Mouse (Mus musculus) spleen, postnatal 36 days (tissue): Measurements from ENCODE around the gene Slc16a10.
A peak's percentile ranks its signal among the peaks of the same experiment; 100 is the strongest.
"Not testable (repeated sequence)": the region's sequence is repeated elsewhere in the genome, so short reads cannot be mapped to it uniquely, and the experiment has no call there.

Experiments
- DNase-seq, 2 experiments: peaks; one replicate each; pipeline ENCODE4 v3.0.0; 2022; ENCODE audit warnings: low spot score in 2 of 2, mixed read lengths in 1 of 2

The Slc16a10 gene

DNA sequence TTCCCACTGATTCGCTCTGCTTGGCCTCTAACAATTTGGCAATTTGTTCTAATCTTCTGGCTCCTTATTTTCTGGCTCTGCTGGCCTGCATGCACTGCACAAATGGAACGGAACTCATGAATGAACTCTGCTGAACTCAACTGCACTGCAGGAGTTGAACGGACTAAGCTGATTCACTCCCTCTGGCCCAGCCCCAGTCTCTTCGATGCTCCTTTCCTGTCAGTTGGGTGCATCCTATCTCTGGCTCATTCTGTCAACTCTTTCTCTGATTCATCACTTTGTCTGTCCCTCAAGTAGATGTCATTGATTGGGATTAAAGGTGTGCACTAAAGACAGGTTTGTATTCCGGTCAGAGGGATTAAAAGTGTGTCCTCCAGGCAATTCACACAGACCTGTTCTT is 115.5 kb downstream of the Slc16a10 start:
- DNase-seq: no peak

DNA sequence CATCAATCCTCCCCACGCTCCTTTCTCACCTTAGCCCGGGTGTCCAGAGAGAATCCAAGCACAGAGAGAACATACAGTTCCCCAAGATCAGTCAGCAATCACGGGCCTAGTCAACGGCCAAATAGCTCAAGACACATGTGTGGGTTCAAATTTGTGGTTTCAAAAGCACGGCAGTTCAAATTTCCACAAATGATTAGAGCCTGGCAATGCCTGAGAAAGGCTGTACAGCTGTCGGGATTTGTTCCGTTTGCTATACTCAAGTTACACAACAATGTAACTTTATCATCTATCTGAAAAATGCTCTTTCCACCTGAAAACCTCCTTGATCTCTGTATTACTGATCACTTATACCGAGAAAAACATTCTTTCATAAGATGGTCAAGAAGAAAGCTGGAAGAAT is 116.5 kb downstream of the Slc16a10 start:
- DNase-seq: no peak

DNA sequence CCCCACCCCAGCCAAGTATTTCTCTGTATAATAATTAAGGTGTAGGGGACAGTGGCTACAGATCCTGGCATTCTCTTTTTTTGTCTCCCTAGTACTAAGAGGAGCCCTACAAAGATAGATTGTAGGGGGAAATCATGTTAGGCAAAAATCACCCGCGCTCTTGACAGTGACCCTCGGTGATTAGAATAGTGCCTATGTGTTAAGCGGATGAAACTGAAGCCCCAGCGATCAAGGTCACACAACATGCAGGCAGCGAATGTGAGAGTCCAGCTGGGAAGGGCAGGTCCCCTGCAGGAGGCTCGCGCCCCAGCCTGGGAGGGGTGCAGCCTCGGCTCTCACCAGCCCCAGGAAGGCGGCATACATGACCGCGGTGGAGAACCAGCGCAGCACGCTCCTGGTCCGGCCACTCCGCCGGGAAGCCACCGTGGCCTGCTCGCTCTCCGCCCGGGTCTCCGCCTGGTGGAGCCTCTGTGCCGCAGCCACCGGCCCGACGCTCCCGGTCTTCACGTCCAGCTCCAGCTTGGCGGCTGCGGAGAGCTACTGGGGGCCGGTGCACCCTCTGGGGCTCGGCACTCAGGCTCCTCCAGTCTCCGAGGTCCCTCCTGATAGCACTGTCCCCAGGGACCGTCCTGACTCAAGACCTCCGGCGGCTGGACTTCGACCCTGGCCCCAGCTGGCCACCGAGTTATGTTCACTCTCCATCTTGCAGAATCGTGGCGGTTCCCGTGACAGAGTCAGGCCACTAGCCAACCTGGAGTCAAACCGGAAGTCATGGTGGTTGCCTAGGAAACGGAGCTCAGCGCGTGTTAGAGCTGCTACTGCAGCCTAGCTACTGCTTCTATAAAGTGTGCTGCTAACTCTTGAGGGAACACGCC is 117.3 kb downstream of the Slc16a10 start, which contains the start of gene Mfsd4b1:
Gene Mfsd4b1, minus strand, starts transcription at position 715 of the 875 bp plus-strand sequence.
- DNase-seq: peak; percentile 60 to 65

DNA sequence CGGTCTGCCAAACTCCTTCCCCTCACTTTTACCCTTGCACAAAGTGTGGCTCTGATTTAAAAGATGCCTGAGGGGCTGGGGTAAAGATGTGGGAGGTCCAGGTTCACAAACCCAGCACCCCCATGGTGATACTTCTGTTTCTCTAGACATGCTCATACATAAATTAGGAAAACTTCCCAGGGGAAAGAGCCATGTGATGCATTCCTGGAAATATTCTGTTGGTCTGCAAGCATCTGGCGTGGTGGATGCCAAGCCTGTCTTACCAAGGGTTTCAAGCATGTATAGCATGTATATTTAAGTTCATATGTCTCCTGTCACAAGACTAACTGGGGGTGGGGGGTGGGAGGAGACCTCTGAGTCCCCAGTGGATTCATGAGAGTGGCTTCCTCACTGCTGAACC is 121.7 kb downstream of the Slc16a10 start:
- DNase-seq: no peak

DNA sequence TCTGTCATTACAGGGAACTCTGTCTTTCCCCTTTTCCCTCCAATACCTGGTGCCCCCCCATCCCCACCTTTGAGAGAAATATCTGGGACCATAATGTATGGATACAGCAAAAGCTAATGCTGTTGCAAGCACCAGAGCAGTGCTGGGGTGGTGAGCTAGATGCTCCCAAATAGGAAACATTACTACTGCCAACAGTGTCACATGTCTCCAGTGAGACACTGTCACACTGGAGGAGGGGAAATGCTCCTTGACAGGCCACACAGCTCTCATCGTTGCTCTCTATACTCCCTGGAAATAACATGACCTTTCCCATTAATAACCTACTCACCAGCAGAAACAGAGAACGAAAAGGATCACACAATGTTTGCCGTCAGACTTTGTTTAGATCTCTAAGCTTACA is 122.6 kb downstream of the Slc16a10 start:
- DNase-seq: no peak

DNA sequence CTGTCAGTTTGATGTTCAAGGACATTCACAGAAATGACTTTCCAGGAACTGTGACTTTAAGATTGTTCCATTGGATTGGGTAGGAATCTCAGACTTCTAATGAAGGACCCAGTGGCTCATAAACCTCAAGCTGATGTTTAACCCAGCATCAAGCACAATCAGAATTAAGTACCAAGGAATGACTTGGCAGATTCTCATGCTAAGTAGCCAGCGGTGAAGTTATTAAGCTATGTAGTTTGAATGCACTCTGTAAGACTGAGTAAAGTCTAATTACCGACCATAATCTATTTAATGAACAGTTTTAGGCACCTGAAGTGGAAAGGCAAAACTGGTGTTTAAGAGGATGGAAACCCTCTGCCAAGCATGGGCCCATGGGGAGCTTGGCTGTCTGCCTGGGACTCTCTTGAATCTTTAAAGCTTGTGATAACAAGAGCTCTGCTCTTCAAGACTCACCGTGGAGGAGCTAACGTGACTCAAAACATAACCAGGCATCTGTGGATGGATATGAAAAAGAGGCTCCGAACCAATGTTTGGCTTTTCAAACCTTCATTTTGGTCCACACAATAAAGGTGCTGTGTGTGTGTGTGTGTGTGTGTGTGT is 123.7 kb downstream of the Slc16a10 start:
- DNase-seq: no peak

DNA sequence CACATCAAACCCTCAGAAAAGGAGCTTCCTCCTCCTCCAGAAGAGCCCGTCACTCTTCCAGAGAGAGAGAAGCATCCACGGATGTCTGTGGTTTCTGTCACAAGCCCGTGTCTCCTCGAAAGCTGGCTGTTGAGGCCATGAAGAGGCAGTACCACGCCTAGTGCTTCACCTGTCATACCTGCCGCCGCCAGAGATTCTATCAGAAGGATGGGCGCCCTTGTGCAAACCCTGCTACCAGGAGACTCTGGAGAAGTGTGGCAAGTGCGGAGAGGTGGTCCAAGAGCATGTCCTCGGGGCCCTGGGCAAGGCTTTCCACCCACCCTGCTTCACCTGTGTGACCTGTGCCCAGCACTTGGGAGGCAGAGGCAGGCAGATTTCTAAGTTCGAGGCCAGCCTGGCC is 132.5 kb downstream of the Slc16a10 start:
- no peak for DNase-seq

DNA sequence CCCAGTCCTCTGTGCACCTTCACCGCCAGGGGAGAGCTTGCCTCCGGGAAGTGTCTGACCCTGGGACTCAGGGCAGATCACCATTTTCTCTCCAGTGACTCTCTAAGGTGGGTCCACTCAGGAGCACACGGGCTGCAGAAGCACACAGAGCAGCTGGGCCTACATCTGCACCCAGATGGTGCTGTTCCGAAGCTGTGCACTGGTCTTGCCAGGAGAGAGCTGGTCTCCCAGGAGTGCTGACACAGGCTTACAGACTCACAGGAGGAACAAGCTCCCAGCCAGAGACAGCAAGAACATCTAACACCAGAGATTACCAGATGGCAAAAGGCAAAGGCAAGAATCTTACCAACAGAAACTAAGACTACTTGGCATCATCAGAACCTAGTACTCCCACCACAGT is 133.2 kb downstream of the Slc16a10 start:
- DNase-seq: not testable (repeated sequence)

DNA sequence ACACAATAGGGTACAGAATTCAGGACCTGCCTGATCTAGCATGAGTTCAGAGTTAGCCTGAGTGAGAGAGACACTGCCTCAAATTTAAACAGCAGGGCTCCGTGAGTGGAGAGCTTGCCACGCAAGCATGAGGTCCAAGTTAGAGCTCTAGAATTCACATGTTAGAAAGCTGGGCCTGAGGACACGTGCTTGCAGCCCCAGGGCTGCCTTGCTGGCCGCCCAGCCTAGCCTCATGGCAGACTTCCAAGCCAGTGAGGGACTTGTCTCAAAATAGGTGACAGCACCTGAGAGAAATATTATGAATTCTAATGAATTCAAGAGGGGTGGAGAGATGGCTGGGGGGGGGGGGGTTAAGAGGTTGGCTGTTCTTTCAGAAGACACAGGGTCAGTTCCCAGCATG is 134.1 kb downstream of the Slc16a10 start:
- DNase-seq: no peak

DNA sequence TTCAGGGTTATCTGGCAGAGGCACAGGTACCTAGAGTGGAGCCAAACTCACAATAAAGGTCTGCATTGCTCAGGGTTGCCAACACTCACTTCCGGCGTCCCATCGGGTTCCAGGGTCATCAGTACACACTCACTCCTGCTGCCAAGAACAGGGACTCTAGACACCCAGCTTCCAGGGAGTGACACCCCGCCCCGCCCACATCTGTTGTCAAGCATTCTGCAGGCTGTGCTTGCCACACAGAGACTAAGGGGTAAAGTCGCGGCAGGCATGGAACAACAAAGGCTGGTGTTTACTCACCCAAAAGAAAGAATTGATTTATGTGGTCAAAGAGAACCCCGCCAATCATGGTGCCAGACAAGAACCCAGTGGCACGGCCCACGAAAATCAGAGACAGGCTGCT is 135.1 kb downstream of the Slc16a10 start:
- no peak for DNase-seq

DNA sequence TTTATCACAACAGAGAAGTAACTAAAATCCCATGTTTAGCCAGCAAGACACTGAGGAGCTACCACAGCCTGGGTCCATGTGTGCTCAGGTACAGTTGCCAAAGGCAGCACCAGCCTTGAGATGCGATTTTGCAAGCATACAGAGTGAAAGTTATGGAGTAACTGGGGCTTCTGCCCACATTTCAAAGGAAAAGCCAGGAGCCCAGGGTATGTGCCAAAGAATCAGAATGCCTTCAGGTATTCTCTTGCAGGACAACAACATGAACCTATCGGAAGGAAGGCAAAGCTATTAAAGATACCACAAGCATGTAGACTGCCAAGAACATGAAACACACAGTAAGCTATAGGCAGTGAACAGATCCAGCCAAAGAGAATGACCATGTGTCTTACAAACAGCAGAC is 141.3 kb downstream of the Slc16a10 start:
- no peak for DNase-seq

DNA sequence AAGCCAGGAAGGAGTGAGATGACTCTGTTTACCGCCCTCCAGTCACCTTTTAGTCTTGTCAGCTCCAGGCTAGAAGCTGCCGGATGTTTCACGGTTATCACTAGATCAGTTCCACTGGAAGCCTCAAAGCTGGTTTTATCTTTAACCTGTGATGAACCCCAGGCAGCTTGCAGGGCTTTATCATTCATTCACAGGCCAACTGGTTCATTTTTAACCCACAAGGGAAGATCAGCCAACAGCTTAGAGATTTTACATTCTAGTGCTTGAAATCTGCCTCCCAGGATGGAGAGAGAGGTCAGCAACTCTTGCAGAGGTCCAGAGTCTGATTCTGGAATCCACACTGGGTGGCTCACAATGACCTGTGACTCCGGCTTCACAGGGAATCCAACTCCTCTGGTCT is 150.9 kb downstream of the Slc16a10 start:
- DNase-seq: peak; percentile 5 to 13

DNA sequence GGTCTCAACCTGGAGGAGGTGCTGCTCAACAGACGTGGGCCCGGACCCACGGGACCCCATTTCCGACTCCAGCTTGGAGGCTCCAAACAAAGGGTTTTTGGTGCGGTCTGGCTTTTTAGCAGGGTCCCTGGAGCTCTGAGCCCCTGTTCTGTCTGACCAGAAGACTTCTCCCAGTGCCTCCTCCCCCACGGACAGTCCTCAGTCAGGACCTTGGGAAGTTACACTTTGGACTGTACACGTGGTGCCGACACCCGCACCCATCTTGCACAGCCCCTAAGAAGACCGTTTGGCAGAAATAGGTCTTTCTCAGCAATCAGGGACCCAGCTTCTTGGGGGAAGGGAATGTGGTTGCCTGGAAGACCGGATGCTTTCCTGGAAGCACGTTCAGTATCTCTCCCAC is 155.6 kb downstream of the Slc16a10 start, which contains the start of gene Mfsd4b5:
Gene Mfsd4b5, minus strand, starts transcription at position 181 of the 400 bp plus-strand sequence.
- no peak for DNase-seq
